Mouse (Mus musculus) ES-E14 (cell line): ENCODE measurements around the gene Dab1.

Experiments
- CHD2 ChIP-seq: IDR thresholded peaks from 2 replicates; pipeline ENCODE4 v1.6.1; 2014; ENCODE audit warnings: mild to moderate bottlenecking, low read depth, low read length, inconsistent platforms
- HCFC1 ChIP-seq: IDR thresholded peaks from 2 replicates; pipeline ENCODE4 v1.6.1; 2012; ENCODE audit warnings: low read length, inconsistent platforms, borderline replicate concordance; ENCODE audit not compliant: insufficient read depth
- MAFK ChIP-seq: IDR thresholded peaks from 2 replicates; pipeline ENCODE4 v1.6.1; 2014; ENCODE audit warnings: mild to moderate bottlenecking, low read depth, low read length, inconsistent platforms; ENCODE audit not compliant: insufficient read depth
- ZC3H11A ChIP-seq: IDR thresholded peaks from 2 replicates; pipeline ENCODE4 v1.6.1; 2012; ENCODE audit warnings: low read depth, mild to moderate bottlenecking, inconsistent platforms, low read length, borderline replicate concordance
- ZNF384 ChIP-seq: IDR thresholded peaks from 2 replicates; pipeline ENCODE4 v1.6.1; 2012; ENCODE audit warnings: low read depth, low read length, inconsistent platforms

DNA sequence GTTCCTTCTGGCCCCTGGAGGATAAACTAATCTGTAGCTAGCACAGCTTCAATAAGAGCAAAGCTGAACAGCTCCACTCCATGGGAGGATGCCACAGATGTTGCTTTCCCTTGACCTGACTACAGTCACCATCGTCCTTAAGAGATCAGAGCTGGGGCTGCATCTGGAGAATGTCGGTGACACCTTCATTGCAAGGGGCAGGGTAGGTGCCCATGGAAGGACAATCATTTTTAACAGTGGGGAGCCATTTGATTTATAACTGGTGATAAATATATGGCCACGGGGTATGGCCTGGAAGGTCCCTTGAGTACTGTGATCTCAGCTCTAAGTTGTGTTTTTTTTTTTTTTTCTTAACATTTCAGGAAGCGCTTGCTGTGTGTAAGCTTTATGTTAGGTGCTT is 48.3 kb downstream of the Dab1 start:
- TF ChIP-seq MAFK (no peak), ZC3H11A (no peak), CHD2 (no peak), ZNF384 (no peak), HCFC1 (no peak)
